Mouse (Mus musculus): Measurements from ENCODE around the gene Smco2.
"Not testable (repeated sequence)": the region's sequence is repeated elsewhere in the genome, so short reads cannot be mapped to it uniquely, and the experiment has no call there.

Gene Smco2

DNA sequence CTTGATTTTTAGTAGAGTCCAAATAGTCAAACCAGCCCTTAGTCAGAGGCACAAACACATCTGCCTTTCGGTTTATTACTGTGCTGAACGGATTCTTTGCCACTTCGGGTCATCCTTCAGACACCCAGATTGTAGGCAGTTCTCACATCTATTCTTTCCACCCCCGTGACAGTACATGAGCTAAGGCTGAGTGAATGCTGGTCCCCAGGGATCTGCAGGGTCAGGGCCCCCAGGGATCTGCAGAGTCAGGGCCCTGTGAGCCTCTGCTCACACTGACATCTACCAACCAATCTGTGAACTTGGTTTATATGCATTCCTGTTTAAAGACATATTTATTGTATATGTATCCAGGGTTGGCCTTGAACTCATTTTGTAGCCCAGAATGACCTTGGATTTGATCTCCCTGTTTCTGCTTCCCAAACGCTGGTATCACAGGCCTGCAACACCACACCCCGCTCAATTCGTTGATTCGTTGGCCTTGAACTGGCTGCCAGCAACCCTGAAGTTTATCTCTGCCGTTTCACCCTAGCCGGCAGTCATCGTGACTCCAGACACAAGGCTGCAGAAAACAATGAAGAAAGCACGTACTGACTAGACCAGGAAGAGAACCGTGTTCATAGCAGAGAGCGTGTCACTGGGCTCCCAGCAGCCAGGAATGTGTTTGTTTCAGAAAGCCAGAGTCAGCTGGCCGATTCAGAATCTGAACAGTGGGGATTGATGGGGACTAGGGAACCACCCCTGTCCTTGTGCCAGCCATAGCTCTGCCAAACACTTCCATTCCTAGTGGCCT is 3.7 kb upstream of the Smco2 start:
- ChIA-PET CTCF (interaction anchor here (0.6 to 1.6 kb wide), 8 partner anchors 12 to 241 kb away, joined by 3 to 9 read pairs (median 4); partner anchors contain the start of gene Mansc4 (in 1 of the 4)), POLR2A (interaction anchor here in 1 of 4 experiments (0.7 to 1.2 kb wide), 2 partner anchors 42 to 215 kb away, joined by 3 read pairs; partner anchors contain the start of gene Ppfibp1)

DNA sequence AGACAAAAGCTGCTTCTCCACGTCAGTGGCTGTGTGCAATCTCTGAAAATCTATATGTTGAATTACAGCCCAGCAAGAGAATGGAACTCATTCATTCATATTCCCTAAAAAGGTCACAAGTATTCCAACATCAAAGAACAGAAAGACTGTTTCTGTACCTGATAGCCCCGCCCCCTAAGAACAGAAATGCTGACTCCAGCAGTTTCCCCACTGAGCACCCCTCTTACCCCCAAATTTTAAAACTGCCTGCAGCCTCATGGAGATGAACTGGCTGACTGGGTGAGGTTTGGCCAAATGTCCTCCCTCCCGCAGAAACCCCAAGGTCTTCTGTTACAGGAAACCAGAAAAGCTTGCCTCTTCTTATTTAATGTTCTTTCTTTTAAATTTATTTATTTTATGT is 2.5 kb upstream of the Smco2 start:
- ChIA-PET CTCF (interaction anchor here in 3 of 4 experiments (0.6 to 1.0 kb wide), 3 partner anchors 27 to 147 kb away, joined by 3 to 4 read pairs (median 3); no protein-coding TSS in a partner anchor), POLR2A (no interaction called here)

- ChIA-PET POLR2A (no interaction called here), CTCF (no interaction called here)
These were observed 1.6 kb upstream of the Smco2 start for GRCm38 (mm10) chr6:146848281-146848680.

DNA sequence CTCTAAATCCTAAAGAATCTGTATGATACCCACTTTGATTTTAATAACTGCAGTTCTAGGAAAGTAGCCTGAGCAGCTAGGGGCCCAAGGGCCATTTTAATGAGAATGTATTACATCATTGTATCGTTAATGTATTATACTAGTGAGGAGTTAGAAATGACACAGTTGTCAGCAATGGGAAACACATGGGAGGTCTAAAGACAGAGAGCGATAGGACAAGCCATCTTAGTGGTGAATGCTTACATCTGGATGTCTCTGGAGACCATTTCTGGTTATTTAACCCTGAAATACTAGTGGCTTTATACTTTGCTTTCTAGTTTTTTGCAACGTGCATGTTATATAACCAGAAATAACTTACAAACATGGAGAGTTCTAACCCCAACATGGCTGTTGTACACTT is 2.0 kb downstream of the Smco2 start:
- CTCF ChIA-PET: no interaction called here
- POLR2A ChIA-PET: interaction anchor here in 1 of 4 experiments (0.6 kb wide), 1 partner anchor 287 kb away, joined by 3 read pairs; no protein-coding TSS in a partner anchor

GRCm38 (mm10) chr6:146852739-146853138 is 2.8 kb downstream of the Smco2 start:
- POLR2A ChIA-PET: no interaction called here
- CTCF ChIA-PET: interaction anchor here in 1 of 4 experiments (0.7 kb wide), 1 partner anchor 19 kb away, joined by 4 read pairs; no protein-coding TSS in a partner anchor

DNA sequence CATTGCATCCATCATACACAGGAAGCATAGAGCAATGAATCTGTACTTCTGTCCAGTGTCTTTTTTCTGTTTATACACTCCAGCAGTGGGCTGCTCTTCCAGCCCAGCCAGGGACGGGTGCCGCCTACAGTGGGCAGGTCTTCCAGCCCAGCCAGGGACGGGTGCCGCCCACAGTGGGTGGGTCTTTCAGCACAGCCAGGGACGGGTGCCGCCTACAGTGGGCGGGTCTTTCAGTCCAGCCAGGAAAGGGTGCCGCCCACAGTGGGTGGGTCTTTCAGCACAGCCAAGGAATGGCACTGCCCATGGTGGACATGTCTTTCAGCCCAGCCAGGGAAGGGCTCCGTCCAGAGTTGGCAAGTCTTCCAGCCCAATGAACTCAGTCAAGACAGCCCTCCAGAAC is 5.3 kb downstream of the Smco2 start:
- ChIA-PET POLR2A (interaction anchor here in 1 of 4 experiments (0.7 kb wide), 1 partner anchor 34 kb away, joined by 3 read pairs; no protein-coding TSS in a partner anchor), CTCF (no interaction called here)

- POLR2A ChIA-PET: interaction anchor here in 1 of 4 experiments (1.0 kb wide), 1 partner anchor 24 kb away, joined by 3 read pairs; no protein-coding TSS in a partner anchor
- CTCF ChIA-PET: no interaction called here
These were observed 7.5 kb downstream of the Smco2 start for GRCm38 (mm10) chr6:146857386-146857785.

DNA sequence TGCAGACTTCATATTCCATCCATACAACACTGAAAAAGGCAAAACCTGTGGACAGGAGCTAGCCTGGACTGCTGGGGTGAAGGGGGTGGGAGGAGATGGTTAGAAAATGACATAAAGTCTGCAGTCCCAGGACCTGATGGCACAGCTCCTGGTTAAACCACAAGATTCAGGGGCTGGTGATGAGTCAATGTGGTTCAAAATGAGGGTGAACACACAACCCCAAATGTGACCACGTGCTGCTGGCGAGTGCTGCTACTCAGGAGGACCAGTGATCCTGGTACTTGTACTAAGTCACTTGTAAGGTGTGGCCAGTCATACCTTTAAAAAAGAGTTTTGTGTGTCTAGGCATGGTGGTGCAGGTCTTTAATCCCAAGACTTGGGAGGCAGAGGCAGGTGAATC is 13.2 kb downstream of the Smco2 start:
- POLR2A ChIA-PET: interaction anchor here in 1 of 4 experiments (0.6 kb wide), 1 partner anchor 1845 kb away, joined by 6 read pairs; no protein-coding TSS in a partner anchor
- CTCF ChIA-PET: no interaction called here

- CTCF ChIA-PET: interaction anchor here in 1 of 4 experiments (0.6 kb wide), 1 partner anchor 929 kb away, joined by 3 read pairs; no protein-coding TSS in a partner anchor
- POLR2A ChIA-PET: not testable (repeated sequence)
These were observed 14.5 kb downstream of the Smco2 start for GRCm38 (mm10) chr6:146864370-146864769.

- ChIA-PET CTCF (no interaction called here), POLR2A (no interaction called here)
These were observed 15.8 kb downstream of the Smco2 start for GRCm38 (mm10) chr6:146865701-146866100.

DNA sequence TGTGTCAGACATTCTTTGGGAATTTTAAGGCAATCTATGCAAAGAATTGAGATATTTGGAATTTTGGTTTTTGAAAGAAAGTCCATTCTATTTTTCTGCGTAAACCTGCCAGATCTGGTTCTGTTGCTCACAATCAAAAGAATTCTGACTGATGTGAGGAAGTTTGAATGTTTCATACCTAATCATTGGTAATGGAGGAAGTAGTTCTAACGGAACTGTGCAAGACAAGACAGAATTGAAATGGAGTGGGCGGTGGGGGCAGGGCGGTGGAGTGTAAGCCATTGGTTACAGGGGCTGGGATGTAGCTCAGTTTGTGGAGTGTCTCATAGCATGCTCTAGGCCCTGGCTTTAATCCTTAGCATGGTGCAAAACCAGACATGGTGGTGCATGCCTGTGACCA is 22.1 kb downstream of the Smco2 start:
- ChIA-PET POLR2A (interaction anchor here in 2 of 4 experiments (1.6 to 3.0 kb wide), 3 partner anchors 15 to 22 kb away, joined by 4 to 13 read pairs (median 11); partner anchors contain the start of genes Ppfibp1 (in 2 of the 2) and Smco2 (in 1 of the 2)), CTCF (interaction anchor here in 2 of 4 experiments (0.5 to 0.8 kb wide), 2 partner anchors 109 to 214 kb away, joined by 3 to 4 read pairs; no protein-coding TSS in a partner anchor)

GRCm38 (mm10) chr6:146874415-146874814 is 24.5 kb downstream of the Smco2 start:
- ChIA-PET CTCF (interaction anchor here in 1 of 4 experiments (1.5 kb wide), 1 partner anchor 49 kb away, joined by 5 read pairs; no protein-coding TSS in a partner anchor), POLR2A (interaction anchor here in 3 of 4 experiments (1.0 to 3.0 kb wide), 5 partner anchors 12 to 37 kb away, joined by 4 to 13 read pairs (median 5); partner anchors contain the start of gene Ppfibp1 (in 3 of the 3))

GRCm38 (mm10) chr6:146876820-146877219 is 26.9 kb downstream of the Smco2 start:
- ChIA-PET POLR2A (interaction anchor here in 2 of 4 experiments (0.8 to 1.4 kb wide), 2 partner anchors 11 kb away, joined by 3 read pairs; partner anchors contain the start of gene Ppfibp1 (in 1 of the 2)), CTCF (no interaction called here)

- ChIA-PET CTCF (interaction anchor here in 1 of 4 experiments (0.6 kb wide), 1 partner anchor 60 kb away, joined by 3 read pairs; no protein-coding TSS in a partner anchor), POLR2A (interaction anchor here in 3 of 4 experiments (0.7 to 1.4 kb wide), 3 partner anchors 10 to 1479 kb away, joined by 3 to 4 read pairs (median 3); partner anchors contain the start of gene Ppfibp1 (in 1 of the 3))
These were observed 27.6 kb downstream of the Smco2 start for GRCm38 (mm10) chr6:146877425-146878045.

DNA sequence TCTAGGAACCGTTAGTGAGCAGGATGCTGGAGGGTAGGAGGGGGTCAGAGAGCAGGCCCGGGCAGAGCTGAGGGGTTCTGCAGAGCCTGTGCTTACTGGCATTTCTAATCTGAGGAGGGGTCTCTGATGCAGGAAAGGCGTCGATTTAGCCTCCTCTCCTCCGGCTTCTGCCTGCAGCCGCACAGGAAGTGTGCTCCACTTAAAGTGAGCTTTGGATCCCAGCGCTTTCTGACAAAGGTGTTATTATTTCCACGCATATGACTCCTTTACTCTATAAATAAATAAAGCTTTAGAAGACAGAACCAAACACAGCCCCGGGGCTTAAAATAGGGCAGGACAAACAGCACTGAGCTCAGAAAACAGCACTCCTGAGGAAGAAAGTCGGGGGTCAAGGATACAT is 29.0 kb downstream of the Smco2 start:
- CTCF ChIA-PET: no interaction called here
- POLR2A ChIA-PET: interaction anchor here in 2 of 4 experiments (1.2 to 2.1 kb wide), 2 partner anchors 9 to 10 kb away, joined by 4 to 13 read pairs; partner anchors contain the start of gene Ppfibp1 (in 2 of the 2)

DNA sequence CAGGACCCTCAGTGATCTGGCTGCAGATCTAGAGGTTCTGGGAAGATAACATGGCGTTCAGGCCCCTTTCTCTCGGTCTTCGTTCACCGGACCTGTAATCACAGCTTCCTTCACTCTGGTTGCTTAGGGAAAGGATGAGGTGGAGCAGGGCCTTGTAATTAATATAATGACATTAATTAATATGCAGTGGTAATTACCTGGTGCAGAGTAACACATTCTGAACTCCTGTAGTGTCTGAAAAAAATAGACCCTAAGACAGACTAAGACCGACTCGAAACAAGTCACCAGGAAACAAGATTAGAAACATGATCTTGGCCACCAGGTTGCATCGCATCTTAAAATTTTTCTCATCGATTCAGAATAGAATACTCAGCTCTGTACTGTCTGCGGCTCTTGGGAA is 30.0 kb downstream of the Smco2 start:
- CTCF ChIA-PET: interaction anchor here in 1 of 4 experiments (0.7 kb wide), 1 partner anchor 553 kb away, joined by 3 read pairs; no protein-coding TSS in a partner anchor

DNA sequence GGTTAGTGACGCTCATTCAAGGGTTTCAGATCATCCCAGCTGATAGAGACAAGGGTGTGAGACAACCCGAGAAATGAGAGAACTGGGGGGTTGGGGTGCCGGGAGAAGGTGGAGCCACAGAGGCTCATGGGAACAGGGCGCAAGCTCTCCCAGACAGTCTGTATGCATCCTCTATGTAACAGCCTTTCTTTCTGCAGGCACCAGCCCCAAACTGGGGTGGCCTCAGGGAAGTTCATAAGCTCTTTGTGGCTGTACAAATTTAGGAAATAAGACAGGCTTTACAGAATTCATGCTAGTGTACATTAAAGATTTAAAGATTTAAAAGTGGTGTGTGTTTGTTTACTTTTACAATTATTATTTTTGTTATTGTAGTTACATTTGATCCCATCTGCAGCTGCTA is 30.4 kb downstream of the Smco2 start:
- POLR2A ChIA-PET: interaction anchor here in 2 of 4 experiments (1.2 to 2.1 kb wide), 2 partner anchors 8 kb away, joined by 4 to 13 read pairs; partner anchors contain the start of gene Ppfibp1 (in 2 of the 2)
- CTCF ChIA-PET: interaction anchor here in 1 of 4 experiments (0.5 kb wide), 1 partner anchor 1225 kb away, joined by 4 read pairs; no protein-coding TSS in a partner anchor

More for the DNA sequence above, 30.0 kb downstream of the Smco2 start:
- POLR2A ChIA-PET: interaction anchor here in 3 of 4 experiments (0.6 to 2.1 kb wide), 3 partner anchors 8 to 1951 kb away, joined by 3 to 13 read pairs (median 4); partner anchors contain the start of gene Ppfibp1 (in 2 of the 3)

DNA sequence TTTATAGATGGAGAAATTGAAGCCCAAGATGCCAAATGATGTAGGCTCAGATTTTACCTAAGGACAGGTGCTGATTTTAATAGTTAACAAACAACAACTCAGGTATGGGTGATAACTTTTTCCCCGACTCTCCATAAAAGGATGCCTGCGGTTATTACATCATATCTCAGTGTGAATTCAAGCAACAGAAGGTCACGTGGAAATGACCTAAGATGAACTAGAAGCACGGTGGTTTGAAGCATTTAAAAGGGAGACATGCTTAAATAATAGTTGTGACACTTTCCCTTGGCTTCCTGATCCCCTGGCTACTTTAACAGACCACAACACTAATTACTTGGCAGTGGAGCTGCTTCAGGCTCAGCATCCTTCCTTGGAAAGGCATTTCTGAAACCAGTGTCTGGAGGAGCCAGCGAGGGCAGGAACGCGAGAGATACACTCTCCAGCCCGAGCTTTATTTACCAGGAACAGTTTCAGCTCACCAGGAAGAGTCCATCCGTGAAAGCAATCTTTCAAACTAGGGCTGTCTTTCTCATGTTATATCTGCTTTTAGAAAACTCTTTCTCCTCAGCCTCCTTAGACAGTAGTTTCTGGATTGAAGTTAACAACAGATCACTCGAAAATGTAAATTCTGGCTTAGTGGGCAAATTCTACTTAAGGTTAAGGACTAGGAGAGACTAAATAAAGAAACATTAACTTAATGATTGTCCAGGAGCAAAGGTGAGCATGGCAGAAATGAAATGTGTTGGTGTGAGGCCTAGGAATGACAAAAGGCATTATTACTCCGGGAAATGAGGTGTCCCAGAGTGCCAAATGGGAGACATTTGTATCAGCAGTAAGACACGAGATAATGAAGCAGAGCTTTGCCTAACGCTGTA is 32.2 kb downstream of the Smco2 start:
- POLR2A ChIA-PET: interaction anchor here in 1 of 4 experiments (1.6 kb wide), 1 partner anchor 12 kb away, joined by 3 read pairs; no protein-coding TSS in a partner anchor
- CTCF ChIA-PET: no interaction called here
